Mouse (Mus musculus) heart, embryonic 16.5 days (tissue): ENCODE data around the gene Olfr1356. TPM values are rescaled to one million over a fixed set of nuclear protein-coding genes. Genes with fewer than 3 reads are reported as not detected.
"Not testable (repeated sequence)": the region's sequence is repeated elsewhere in the genome, so short reads cannot be mapped to it uniquely, and the experiment has no call there.

ENCODE experiments used
- ATAC-seq: fragments of 200-750 bp; cut with Nextera tagmentation; replicated peaks from 2 replicates; pipeline ENCODE4 v1.8.0; 2017; ENCODE audit warnings: moderate number of reproducible peaks; ENCODE audit not compliant: insufficient read depth, low FRiP score; ENCODE audit errors: extremely low read depth
- H3K27ac ChIP-seq: fragments of 300-500 bp; sonication (generic); 2 replicates; pipeline ENCODE4 v1.5.1; 2014; ENCODE audit warnings: mild to moderate bottlenecking, low read length, control low read depth, moderate library complexity
- H3K27me3 ChIP-seq: fragments of 300-500 bp; sonication (generic); 2 replicates; pipeline ENCODE4 v1.6.1; 2014; ENCODE audit warnings: low read length, mixed read lengths; ENCODE audit not compliant: control insufficient read depth, insufficient read depth
- H3K36me3 ChIP-seq: fragments of 300-500 bp; sonication (generic); 2 replicates; pipeline ENCODE4 v1.6.1; 2014; ENCODE audit not compliant: control insufficient read depth, insufficient read depth
- H3K4me1 ChIP-seq: fragments of 300-500 bp; sonication (generic); 2 replicates; pipeline ENCODE4 v1.6.1; 2014; ENCODE audit warnings: low read length, mixed read lengths; ENCODE audit not compliant: control insufficient read depth, insufficient read depth
- H3K4me2 ChIP-seq: fragments of 300-500 bp; sonication (generic); 2 replicates; pipeline ENCODE4 v1.6.1; 2014; ENCODE audit warnings: low read depth, mild to moderate bottlenecking, control low read depth, low read length
- H3K4me3 ChIP-seq: fragments of 300-500 bp; sonication (generic); 2 replicates; pipeline ENCODE4 v1.5.1; 2014; ENCODE audit warnings: mild to moderate bottlenecking, control low read depth, low read length
- H3K9ac ChIP-seq: fragments of 300-500 bp; sonication (generic); 2 replicates; pipeline ENCODE4 v1.6.1; 2014; ENCODE audit warnings: low read length, control low read depth
- H3K9me3 ChIP-seq: fragments of 300-500 bp; sonication (generic); replicated peaks from 2 replicates; pipeline ENCODE4 v1.6.1; 2016; ENCODE audit warnings: low read length; ENCODE audit not compliant: control insufficient read depth
- WGBS: fragments of 180-500 bp; shearing (Covaris S2); extraction: QIAGEN DNeasy Blood & Tissue Kit; methylation state at CpG from one replicate; pipeline ENCODE4 v1.1.7; 2014; 5-methylcytosine and 5-hydroxymethylcytosine counted together
- polyA plus RNA-seq: library from polyadenylated mRNA; unstranded; fragments of >200 nt; fragmentation: Nextera tagmentation; extraction: Ambion mirVana; gene quantifications from 2 replicates; pipeline ENCODE4 v1.2.1, GENCODE M21; 2015

Olfr1356 gene
- not detected in 2 replicates for polyA plus RNA-seq

DNA sequence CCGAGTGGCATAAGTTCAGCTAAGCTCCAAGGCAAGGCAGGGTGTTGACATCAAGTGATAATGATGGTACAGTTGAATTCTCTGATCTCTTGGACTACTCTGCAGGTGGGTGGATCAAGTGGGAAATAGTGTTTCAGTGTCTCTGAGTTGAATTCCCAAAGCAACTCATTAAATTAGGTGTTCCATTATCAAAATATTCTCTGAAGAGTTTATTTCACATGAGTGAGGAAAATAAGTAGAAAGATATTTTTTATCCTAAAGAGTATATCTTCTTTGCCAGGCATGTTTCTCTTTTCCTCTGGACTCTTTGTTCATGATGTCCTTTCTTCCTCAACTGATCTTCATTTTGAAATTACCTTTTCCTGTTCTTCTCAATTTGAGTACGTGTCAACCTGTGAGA lies at the start of gene Olfr1356:
Gene Olfr1356 (minus strand): TSS at position 101 of the 400 bp plus-strand sequence.
- H3K27ac ChIP-seq, result no peak within 1 kb of the TSS
- ATAC-seq, result no peak

DNA sequence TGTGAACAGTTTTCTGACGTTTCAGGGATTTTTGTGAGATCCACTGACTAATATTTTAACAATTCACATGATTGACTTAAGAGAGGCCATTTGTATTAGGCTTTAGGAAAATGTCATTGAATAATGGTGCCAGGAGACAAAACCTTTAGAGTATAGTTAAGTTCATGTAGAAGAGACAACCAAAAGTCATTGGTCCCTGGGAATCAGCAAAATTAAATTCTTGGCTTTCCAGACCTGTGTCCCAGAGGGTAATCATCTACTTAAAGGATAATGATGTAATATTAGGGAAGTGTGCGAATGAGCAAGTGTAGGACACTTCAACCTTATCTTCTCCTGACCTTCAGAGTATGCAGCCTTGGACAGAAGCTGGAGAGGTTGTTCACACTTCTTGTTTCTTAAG lies 23.3 kb upstream of the Olfr1356 start, which contains the start of gene Olfr1355:
Gene Olfr1355 (plus strand): TSS at position 301 of the 400 bp plus-strand sequence.
- Histone ChIP-seq H3K36me3 (no peaks in the 10 kb centered on the region), H3K27ac (no peak within 1 kb of the TSS), H3K9ac (no peak within 1 kb of the TSS), H3K4me3 (no peak within 1 kb of the TSS), H3K9me3 (peaks cover 4% of the 10 kb centered on the region; the same call in 1 of the 2 replicates), H3K4me2 (no peak within 1 kb of the TSS), H3K4me1 (no peaks in the 10 kb centered on the region), H3K27me3 (no peaks in the 10 kb centered on the region)
- no peak for ATAC-seq
- 59% methylated on average over 2 of the region's 2 CpGs for WGBS

More for the DNA sequence above, at the start of gene Olfr1356:
- no peak within 1 kb of the TSS for H3K9ac ChIP-seq
- H3K4me1 ChIP-seq, result no peaks in the 10 kb centered on the region
- no peak within 1 kb of the TSS for H3K4me3 ChIP-seq
- no peak within 1 kb of the TSS for H3K4me2 ChIP-seq
- H3K9me3 ChIP-seq, result no peaks in the 10 kb centered on the region
- WGBS, result 60% methylated on average over 2 of the region's 2 CpGs
- H3K36me3 ChIP-seq, result no peaks in the 10 kb centered on the region
- no peaks in the 10 kb centered on the region for H3K27me3 ChIP-seq

DNA sequence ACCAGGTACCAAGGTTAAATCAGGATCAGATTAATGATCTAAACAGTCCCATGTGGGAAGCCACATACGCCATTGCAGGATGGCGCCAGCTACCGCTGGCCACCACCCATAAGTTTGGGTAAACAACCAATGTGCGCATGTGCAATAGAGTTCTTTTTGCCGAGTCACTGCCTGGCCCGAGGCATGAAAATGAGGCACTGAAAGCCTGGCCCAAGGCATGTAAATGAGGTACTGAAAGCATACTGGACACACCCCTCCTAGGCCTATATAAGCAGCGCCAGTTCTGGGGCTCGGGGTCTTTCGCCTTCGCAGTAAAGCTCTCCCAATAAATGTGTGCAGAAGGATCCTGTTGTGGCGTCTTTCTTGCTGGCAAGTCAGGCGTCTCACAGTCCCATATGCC lies 11.5 kb downstream of the Olfr1356 start:
- H3K36me3 ChIP-seq, H3K9me3 ChIP-seq, ATAC-seq, H3K4me1 ChIP-seq, H3K27ac ChIP-seq, H3K4me2 ChIP-seq, H3K9ac ChIP-seq, H3K4me3 ChIP-seq, H3K27me3 ChIP-seq: not testable (repeated sequence)
- WGBS, result 83% methylated on average over 12 of the region's 12 CpGs

GRCm38 (mm10) chr10:78812358-78813060 lies 39.5 kb downstream of the Olfr1356 start:
- H3K4me1 ChIP-seq, result no peaks in the 10 kb centered on the region
- no peak for ATAC-seq
- H3K27ac ChIP-seq, result no peak overlapping the region
- H3K9me3 ChIP-seq, result peaks cover 3% of the 10 kb centered on the region; the same call in 1 of the 2 replicates
- H3K36me3 ChIP-seq, result no peaks in the 10 kb centered on the region
- H3K4me3 ChIP-seq, result no peak overlapping the region
- 66% methylated on average over 6 of the region's 6 CpGs for WGBS
- H3K4me2 ChIP-seq, result no peak overlapping the region
- no peaks in the 10 kb centered on the region for H3K27me3 ChIP-seq
- H3K9ac ChIP-seq, result no peak overlapping the region

- H3K27me3 ChIP-seq, result no peaks in the 10 kb centered on the region
- no peaks in the 10 kb centered on the region for H3K9me3 ChIP-seq
- H3K9ac ChIP-seq, result no peak overlapping the region
- no peak overlapping the region for H3K4me3 ChIP-seq
- no peaks in the 10 kb centered on the region for H3K4me1 ChIP-seq
- no peak overlapping the region for H3K27ac ChIP-seq
- no peaks in the 10 kb centered on the region for H3K36me3 ChIP-seq
- H3K4me2 ChIP-seq, result no peak overlapping the region
- WGBS, result 69% methylated on average over 2 of the region's 2 CpGs
- no peak for ATAC-seq
Measured at GRCm38 (mm10) chr10:78801449-78801848, 50.5 kb downstream of the Olfr1356 start.

Other genes with a start within 250 kb of the Olfr1356 start
- not detected in 2 replicates for gene Olfr1357, start 234.1 kb downstream of the Olfr1356 start, polyA plus RNA-seq
- 0.09 TPM in 1 of 2 replicates, not detected in the other for gene Casp14, start 133.9 kb downstream of the Olfr1356 start, polyA plus RNA-seq
- gene Ccdc105, start 99.1 kb downstream of the Olfr1356 start, polyA plus RNA-seq, result not detected in 2 replicates
- 0.16 and 0.27 TPM in 2 replicates for gene Slc1a6, start 71.7 kb downstream of the Olfr1356 start, polyA plus RNA-seq
- not detected in 2 replicates for gene Olfr1355, start 23.4 kb upstream of the Olfr1356 start, polyA plus RNA-seq
- gene Olfr1354, start 61.0 kb upstream of the Olfr1356 start, polyA plus RNA-seq, result not detected in 2 replicates
- gene Olfr8, start 98.5 kb upstream of the Olfr1356 start, polyA plus RNA-seq, result not detected in 2 replicates
- gene Olfr1353, start 111.1 kb upstream of the Olfr1356 start, polyA plus RNA-seq, result not detected in 2 replicates
- not detected in 2 replicates for gene Olfr1352, start 128.9 kb upstream of the Olfr1356 start, polyA plus RNA-seq
- gene Olfr1351, start 160.3 kb upstream of the Olfr1356 start, polyA plus RNA-seq, result not detected in 2 replicates
- not detected in 2 replicates for gene Olfr57, start 176.6 kb upstream of the Olfr1356 start, polyA plus RNA-seq
- 16.8 and 17.5 TPM in 2 replicates for gene 2610008E11Rik, start 245.4 kb upstream of the Olfr1356 start, polyA plus RNA-seq